Mouse (Mus musculus) MEL (cell line): ENCODE measurements around the gene Muc5ac. TPM values are rescaled to one million over a fixed set of nuclear protein-coding genes. Genes with fewer than 3 reads are reported as not detected.
A peak's percentile ranks its signal among the peaks of the same experiment; 100 is the strongest.

Experiments used
- DNase-seq: peaks from one replicate; pipeline ENCODE4 v3.0.0; 2011; ENCODE audit warnings: low read depth, low spot score
- H3K27ac ChIP-seq: 2 replicates; pipeline ENCODE4 v1.5.1; 2012; ENCODE audit warnings: low read depth, mild to moderate bottlenecking, control low read depth, low read length, moderate library complexity; ENCODE audit not compliant: control insufficient read depth
- H3K27me3 ChIP-seq, 2 experiments: fragments of 150-350 bp in 1 of 2; sonication (generic) in 1 of 2; 2 replicates each; pipeline ENCODE4 v1.6.1; 2012; ENCODE audit warnings: low read length in 2 of 2, mild to moderate bottlenecking in 2 of 2, improper control_type of control experiment in 1 of 2, moderate library complexity in 1 of 2; ENCODE audit not compliant: insufficient read depth in 2 of 2, control insufficient read depth in 1 of 2
- H3K36me3 ChIP-seq, 2 experiments: 2 replicates each; pipeline ENCODE4 v1.6.1; 2012 to 2014; ENCODE audit warnings: low read length in 2 of 2, improper control_type of control experiment in 1 of 2, inconsistent platforms in 1 of 2, mild to moderate bottlenecking in 1 of 2; ENCODE audit not compliant: insufficient read depth in 2 of 2, control insufficient read depth in 1 of 2
- H3K4me1 ChIP-seq, 2 experiments: fragments of 150-350 bp in 1 of 2; sonication (generic) in 1 of 2; 2 replicates each; pipeline ENCODE4 v1.6.1; 2012; ENCODE audit warnings: low read length in 2 of 2, improper control_type of control experiment in 1 of 2, mild to moderate bottlenecking in 1 of 2; ENCODE audit not compliant: insufficient read depth in 2 of 2, control insufficient read depth in 1 of 2
- H3K4me3 ChIP-seq, 2 experiments: fragments of 150-350 bp in 1 of 2; sonication (generic) in 1 of 2; 2 replicates each; pipeline ENCODE4 v1.5.1; 2012; ENCODE audit warnings: low read depth in 2 of 2, low read length in 2 of 2, mild to moderate bottlenecking in 2 of 2, moderate library complexity in 2 of 2, control low read depth in 1 of 2, improper control_type of control experiment in 1 of 2; ENCODE audit not compliant: control insufficient read depth in 1 of 2, insufficient read depth in 1 of 2
- H3K79me2 ChIP-seq: 2 replicates; pipeline ENCODE4 v1.6.1; 2012; ENCODE audit warnings: mild to moderate bottlenecking, low read length, moderate library complexity; ENCODE audit not compliant: control insufficient read depth, poor library complexity, insufficient read depth
- H3K9ac ChIP-seq: 2 replicates; pipeline ENCODE4 v1.6.1; 2012; ENCODE audit warnings: low read depth, mild to moderate bottlenecking, control low read depth, low read length, moderate library complexity; ENCODE audit not compliant: control insufficient read depth, poor library complexity, severe bottlenecking
- H3K9me3 ChIP-seq: fragments of 150-350 bp; sonication (generic); replicated peaks from 2 replicates; pipeline ENCODE4 v1.6.1; 2012; ENCODE audit warnings: mild to moderate bottlenecking, low read length, improper control_type of control experiment, moderate library complexity; ENCODE audit not compliant: insufficient read depth
- CTCF ChIP-seq, 3 experiments: IDR thresholded peaks in 2 of 3; conservative IDR thresholded peaks in 1 of 3; 2 replicates each; pipeline ENCODE4 v1.5.1; 2011 to 2012; ENCODE audit warnings: low read length in 3 of 3, low read depth in 2 of 3, mild to moderate bottlenecking in 2 of 3, improper control_type of control experiment in 1 of 3, inconsistent platforms in 1 of 3, mixed read lengths in 1 of 3, moderate library complexity in 1 of 3; ENCODE audit not compliant: control insufficient read depth in 1 of 3, insufficient read depth in 1 of 3, poor library complexity in 1 of 3, severe bottlenecking in 1 of 3
- EP300 ChIP-seq, 2 experiments: IDR thresholded peaks; 2 replicates each; pipeline ENCODE4 v1.6.1; 2011; ENCODE audit warnings: improper control_type of control experiment in 2 of 2, low read length in 2 of 2, low read depth in 1 of 2, mild to moderate bottlenecking in 1 of 2
- GABPA ChIP-seq: IDR thresholded peaks from 2 replicates; pipeline ENCODE4 v1.6.1; 2012; ENCODE audit warnings: low read depth, mild to moderate bottlenecking, inconsistent platforms, low read length, improper control_type of control experiment, moderate library complexity
- HCFC1 ChIP-seq: IDR thresholded peaks from 2 replicates; pipeline ENCODE4 v1.6.1; 2012; ENCODE audit warnings: low read depth, mild to moderate bottlenecking, inconsistent platforms, low read length, improper control_type of control experiment, moderate library complexity
- KAT2A ChIP-seq: conservative IDR thresholded peaks from 2 replicates; pipeline ENCODE4 v1.6.1; 2012; ENCODE audit warnings: low read depth, low read length, improper control_type of control experiment, inconsistent platforms
- MAFK ChIP-seq: IDR thresholded peaks from 2 replicates; pipeline ENCODE4 v1.6.1; 2011; ENCODE audit warnings: low read depth, mild to moderate bottlenecking, low read length, improper control_type of control experiment, borderline replicate concordance
- MYC ChIP-seq: IDR thresholded peaks from 2 replicates; pipeline ENCODE4 v1.6.1; 2011; ENCODE audit warnings: low read depth, mild to moderate bottlenecking, low read length, improper control_type of control experiment, moderate library complexity
- NRF1 ChIP-seq: IDR thresholded peaks from 2 replicates; pipeline ENCODE4 v1.6.1; 2014; ENCODE audit warnings: low read depth, mild to moderate bottlenecking, inconsistent platforms, low read length, improper control_type of control experiment, moderate library complexity; ENCODE audit not compliant: poor library complexity, insufficient read depth, severe bottlenecking
- POLR2A ChIP-seq, 2 experiments: IDR thresholded peaks; 2 replicates each; pipeline ENCODE4 v1.6.1; 2011 to 2012; ENCODE audit warnings: low read length in 2 of 2, mild to moderate bottlenecking in 2 of 2, control low read depth in 1 of 2, improper control_type of control experiment in 1 of 2, low read depth in 1 of 2, moderate library complexity in 1 of 2; ENCODE audit not compliant: control insufficient read depth in 1 of 2, insufficient read depth in 1 of 2, poor library complexity in 1 of 2
- RCOR1 ChIP-seq: IDR thresholded peaks from 2 replicates; pipeline ENCODE4 v1.6.1; 2012; ENCODE audit warnings: low read depth, mild to moderate bottlenecking, inconsistent platforms, low read length, improper control_type of control experiment
- TAL1 ChIP-seq: IDR thresholded peaks from 2 replicates; pipeline ENCODE4 v1.6.1; 2012; ENCODE audit warnings: mild to moderate bottlenecking, inconsistent platforms, low read length, moderate library complexity, mixed read lengths
- TBP ChIP-seq: IDR thresholded peaks from 2 replicates; pipeline ENCODE4 v1.8.0; 2011; ENCODE audit warnings: low read depth, low read length, improper control_type of control experiment
- UBTF ChIP-seq: IDR thresholded peaks from 2 replicates; pipeline ENCODE4 v1.6.1; 2012; ENCODE audit warnings: low read depth, mild to moderate bottlenecking, inconsistent platforms, low read length, improper control_type of control experiment, moderate library complexity, borderline replicate concordance; ENCODE audit not compliant: insufficient read depth
- polyA plus RNA-seq, 2 experiments: library from polyadenylated mRNA; stranded (reverse) in 1 of 2; unstranded in 1 of 2; fragments of >175 nt in 1 of 2; fragments of >200 nt in 1 of 2; gene quantifications; 2 replicates each; pipeline versions ENCODE4 v1.2.1 to v1.2.4; 2012; ENCODE audit warnings: low replicate concordance in 2 of 2, low read depth in 1 of 2; ENCODE audit not compliant: insufficient read length in 2 of 2, insufficient read depth in 1 of 2, missing spikeins in 1 of 2
- total RNA-seq: library from RNA; depleted of rRNA; stranded (reverse); fragments of 300-350 nt; gene quantifications from 2 replicates; pipeline ENCODE4 v1.2.3, GENCODE M21; 2012; rRNA removed

Muc5ac gene
- total and polyA plus RNA-seq, 3 experiments, result not detected

DNA sequence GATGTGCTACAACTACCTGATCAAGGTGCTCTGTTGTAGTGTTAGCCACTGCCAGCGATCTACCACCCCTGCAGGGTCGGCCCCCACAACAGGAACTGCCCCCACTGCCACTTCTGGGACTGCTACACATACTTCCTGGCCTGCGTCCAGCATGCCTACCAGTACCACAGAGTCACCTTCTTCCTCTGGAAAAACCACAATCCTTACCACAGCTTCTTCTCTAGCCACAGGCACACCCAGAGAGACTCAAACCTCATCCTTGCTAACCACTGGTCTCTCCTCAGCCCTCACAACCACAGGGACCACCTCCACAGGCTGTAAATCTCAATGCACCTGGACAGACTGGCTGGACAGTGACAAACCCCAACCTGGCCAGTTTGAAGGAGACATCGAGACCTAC, 72.3 kb downstream of the Muc5ac start:
- Histone ChIP-seq H3K27ac (no peak overlapping the region), H3K27me3 (no peaks in the 10 kb centered on the region), H3K4me1 (no peaks in the 10 kb centered on the region), H3K4me3 (no peak overlapping the region), H3K9ac (no peak overlapping the region), H3K79me2 (no peaks in the 10 kb centered on the region), H3K36me3 (no peaks in the 10 kb centered on the region), H3K9me3 (no peaks in the 10 kb centered on the region)
- DNase-seq, result peak; percentile 11
- TF ChIP-seq KAT2A (no peak), UBTF (no peak), POLR2A (IDR thresholded peaks at IDR 0.05; ENCODE audit: control insufficient read depth in 1 of 2, insufficient read depth in 1 of 2, low read depth in 1 of 2, low read length in 2 of 2, poor library complexity in 1 of 2) (no peak), MAFK (no peak), RCOR1 (no peak), TAL1 (no peak), GABPA (no peak), HCFC1 (no peak), EP300 (IDR thresholded peaks at IDR 0.05; ENCODE audit: low read depth in 1 of 2, low read length in 2 of 2) (no peak), NRF1 (no peak), TBP (no peak), CTCF (IDR thresholded peaks at IDR 0.05 in 2 of 3, conservative IDR thresholded peaks at IDR 0.05 in 1 of 3; ENCODE audit: control insufficient read depth in 1 of 3, insufficient read depth in 1 of 3, low read depth in 2 of 3, low read length in 3 of 3, poor library complexity in 1 of 3, severe bottlenecking in 1 of 3) (no peak), MYC (no peak)

Other genes with a start within 250 kb of the Muc5ac start
- 36.1 and 36.3 TPM in 2 replicates for gene Chid1, start 249.1 kb upstream of the Muc5ac start, total RNA-seq
- 10 to 100 TPM in 1 of 2 experiments, not detected in 1; 46.7 TPM for gene Chid1, start 249.1 kb upstream of the Muc5ac start, polyA plus RNA-seq
- 59.5 and 60.6 TPM in 2 replicates for gene Ap2a2, start 226.8 kb upstream of the Muc5ac start, total RNA-seq
- 10 to 100 TPM; 34.7 to 67.9 TPM for gene Ap2a2, start 226.8 kb upstream of the Muc5ac start, polyA plus RNA-seq
- gene Muc6, start 133.7 kb upstream of the Muc5ac start, total RNA-seq, result 0.04 TPM in 1 of 2 replicates, not detected in the other
- under 1 TPM in 1 of 2 experiments, not detected in 1; 0.19 TPM for gene Muc6, start 133.7 kb upstream of the Muc5ac start, polyA plus RNA-seq
- gene Muc2, start 98.6 kb upstream of the Muc5ac start, total RNA-seq, result not detected in 2 replicates
- gene Muc2, start 98.6 kb upstream of the Muc5ac start, polyA plus RNA-seq, result under 1 TPM in 1 of 2 experiments, not detected in 1; 0.04 TPM
- not detected in 2 replicates for gene Muc5b, start 50.1 kb downstream of the Muc5ac start, total RNA-seq
- under 1 TPM in 1 of 2 experiments, not detected in 1; 0.01 TPM for gene Muc5b, start 50.1 kb downstream of the Muc5ac start, polyA plus RNA-seq
- gene Tollip, start 129.5 kb downstream of the Muc5ac start, total RNA-seq, result 33.3 and 35.6 TPM in 2 replicates
- gene Tollip, start 129.5 kb downstream of the Muc5ac start, polyA plus RNA-seq, result 10 to 100 TPM; 53.4 to 63.8 TPM
- 0.19 and 0.39 TPM in 2 replicates for gene Brsk2, start 160.8 kb downstream of the Muc5ac start, total RNA-seq
- gene Brsk2, start 160.8 kb downstream of the Muc5ac start, polyA plus RNA-seq, result under 1 TPM in 1 of 2 experiments, not detected in 1; 0.13 TPM